Comparison of ENCODE assay signal across 10 mouse cellular contexts in genomic region chr2:173352756-173353139, GRCm38 (mm10).
DNase-seq lines count a peak whose midpoint lies in the region; ATAC-seq and TF ChIP-seq lines count a peak whose summit lies in the region.
"Had no signal": no experiment of that assay in that cellular context is flagged by ENCODE, and none has a peak within 500 bp of the region (broad histone marks: within the 10 kb centered on the region; RNA-seq: fewer than 3 reads in every experiment).

No protein-coding gene starts in this region.

- 0 out of 2 replicates have a peak overlapping the region, but pooled peaks have one; percentile 11 for H3K4me2 ChIP-seq in heart, embryonic 14.5 days (ENCODE audit: low read length)
- no peak overlapping the region for H3K4me2 ChIP-seq in hindbrain, postnatal 0 days (ENCODE audit: low read depth, low read length)
- H3K4me2 ChIP-seq in stomach, embryonic 16.5 days (ENCODE audit: low read depth, low read length), result 0 out of 2 replicates have a peak overlapping the region, but pooled peaks have one; percentile 2

- no peak for ATAC-seq in heart, embryonic 14.5 days (ENCODE audit: insufficient number of reproducible peaks, insufficient read depth, low FRiP score, low read depth)
- ATAC-seq in hindbrain, postnatal 0 days, result peak; percentile 24; the same call in 1 of the 2 replicates
- ATAC-seq in stomach, embryonic 16.5 days (ENCODE audit: insufficient read depth, low FRiP score), result no peak; the same call in 1 of the 2 replicates

- 54% methylated on average over 3 of the region's 3 CpGs for WGBS in heart, embryonic 14.5 days
- 26% methylated on average over 3 of the region's 3 CpGs for WGBS in hindbrain, postnatal 0 days
- WGBS in stomach, embryonic 16.5 days, result 26% methylated on average over 3 of the region's 3 CpGs

- H3K4me3 ChIP-seq in heart, embryonic 14.5 days (ENCODE audit: control insufficient read depth in 1 of 2, insufficient read depth in 1 of 2, low read depth in 1 of 2, low read length in 2 of 2), result no peak overlapping the region
- no peak overlapping the region for H3K4me3 ChIP-seq in hindbrain, postnatal 0 days (ENCODE audit: low read length)
- no peak overlapping the region for H3K4me3 ChIP-seq in stomach, embryonic 16.5 days (replicated peaks; ENCODE audit: low read length)

- H3K4me1 ChIP-seq in heart, embryonic 14.5 days (ENCODE audit: control insufficient read depth in 2 of 2, insufficient read depth in 2 of 2, low read length in 2 of 2), result peaks cover 29 to 31% of the 10 kb centered on the region in 2 experiments
- peaks cover 11% of the 10 kb centered on the region for H3K4me1 ChIP-seq in hindbrain, postnatal 0 days (ENCODE audit: insufficient read depth, low read length)
- peaks cover 24% of the 10 kb centered on the region for H3K4me1 ChIP-seq in stomach, embryonic 16.5 days (ENCODE audit: control insufficient read depth, insufficient read depth, low read length)

- intact Hi-C loops in heart, postnatal 36 days (cut with DNase I), result loop anchor here (5.0 kb wide), 1 partner anchor 100 kb away; no protein-coding TSS in a partner anchor

- peak overlapping the region; percentile 50; the same call in 1 of the 2 replicates for H3K9ac ChIP-seq in heart, embryonic 14.5 days (ENCODE audit: low read length)
- H3K9ac ChIP-seq in hindbrain, postnatal 0 days (replicated peaks; ENCODE audit: low read length), result no peak overlapping the region
- H3K9ac ChIP-seq in stomach, embryonic 16.5 days (ENCODE audit: low read length), result no peak overlapping the region
- H3K9ac ChIP-seq: forebrain, postnatal 0 days had no signal

- peak overlapping the region; percentile 75 to 83 for H3K27ac ChIP-seq in heart, embryonic 14.5 days (replicated peaks in 1 of 2; ENCODE audit: control insufficient read depth in 1 of 2, insufficient read depth in 1 of 2, low read depth in 2 of 2, low read length in 2 of 2)
- H3K27ac ChIP-seq in hindbrain, postnatal 0 days, result peak overlapping the region; percentile 56; the same call in 1 of the 2 replicates
- peak overlapping the region; percentile 95 for H3K27ac ChIP-seq in stomach, embryonic 16.5 days (ENCODE audit: low read length)

- no peak for DNase-seq in heart, postnatal 36 days
- peak; percentile 19 for DNase-seq in ovary, adult 18-20 months (ENCODE audit: low spot score)
- no peak for DNase-seq in ovary, postnatal 36 days (ENCODE audit: low spot score)
- no peak for DNase-seq in hindbrain, postnatal 0 days (ENCODE audit: low spot score)
- no peak for DNase-seq in cerebellum, adult 8-10 months
- DNase-seq in gastrocnemius, postnatal 25 days, result no peak

- no peaks in the 10 kb centered on the region for H3K9me3 ChIP-seq in heart, embryonic 14.5 days (ENCODE audit: control insufficient read depth, low read length)
- H3K9me3 ChIP-seq in hindbrain, postnatal 0 days (ENCODE audit: low read length), result no peaks in the 10 kb centered on the region
- no peaks in the 10 kb centered on the region for H3K9me3 ChIP-seq in stomach, embryonic 16.5 days (replicated peaks; ENCODE audit: control insufficient read depth, low read length)

- no peaks in the 10 kb centered on the region for H3K27me3 ChIP-seq in heart, embryonic 14.5 days (ENCODE audit: control insufficient read depth, insufficient read depth, low read length)
- H3K27me3 ChIP-seq in hindbrain, postnatal 0 days (ENCODE audit: insufficient read depth, low read length), result no peaks in the 10 kb centered on the region
- H3K27me3 ChIP-seq in stomach, embryonic 16.5 days (ENCODE audit: control insufficient read depth, insufficient read depth, low read length), result no peaks in the 10 kb centered on the region

- no peaks in the 10 kb centered on the region for H3K36me3 ChIP-seq in heart, embryonic 14.5 days (ENCODE audit: control insufficient read depth, insufficient read depth, low read length)
- no peaks in the 10 kb centered on the region for H3K36me3 ChIP-seq in hindbrain, postnatal 0 days (ENCODE audit: insufficient read depth, low read length)
- H3K36me3 ChIP-seq in stomach, embryonic 16.5 days (ENCODE audit: control insufficient read depth, insufficient read depth, low read length), result no peaks in the 10 kb centered on the region
- H3K36me3 ChIP-seq: G1E had no signal

- TF ChIP-seq CTCF in hindbrain, postnatal 0 days (IDR thresholded peaks at IDR 0.05; ENCODE audit: low read depth), result no peak
